Mouse (Mus musculus): ENCODE measurements at regions not wholly inside any gene's neighbourhood (a gene's known extent, or its start where the extent isn't known, plus 50 kb on each side); places are given as distances from the start of the nearest gene placed in this dataset.

GRCm38 (mm10) chr15:56856057-56856456 lies 621.4 kb downstream of the Slc22a22 start:
- TF ChIP-seq CTCF (IDR thresholded peaks at IDR 0.05; ENCODE audit: low read depth) (peak; percentile 87), EP300 (optimal IDR thresholded peaks at IDR 0.05) (no peak)

Measured in stomach, postnatal 0 days (tissue).